Mouse (Mus musculus) ovary, postnatal 10 days (tissue): ENCODE data around the gene 4930595D18Rik.

ENCODE experiments used
- DNase-seq: peaks from one replicate; pipeline ENCODE4 v3.0.0; 2022; ENCODE audit warnings: low spot score

4930595D18Rik gene

DNA sequence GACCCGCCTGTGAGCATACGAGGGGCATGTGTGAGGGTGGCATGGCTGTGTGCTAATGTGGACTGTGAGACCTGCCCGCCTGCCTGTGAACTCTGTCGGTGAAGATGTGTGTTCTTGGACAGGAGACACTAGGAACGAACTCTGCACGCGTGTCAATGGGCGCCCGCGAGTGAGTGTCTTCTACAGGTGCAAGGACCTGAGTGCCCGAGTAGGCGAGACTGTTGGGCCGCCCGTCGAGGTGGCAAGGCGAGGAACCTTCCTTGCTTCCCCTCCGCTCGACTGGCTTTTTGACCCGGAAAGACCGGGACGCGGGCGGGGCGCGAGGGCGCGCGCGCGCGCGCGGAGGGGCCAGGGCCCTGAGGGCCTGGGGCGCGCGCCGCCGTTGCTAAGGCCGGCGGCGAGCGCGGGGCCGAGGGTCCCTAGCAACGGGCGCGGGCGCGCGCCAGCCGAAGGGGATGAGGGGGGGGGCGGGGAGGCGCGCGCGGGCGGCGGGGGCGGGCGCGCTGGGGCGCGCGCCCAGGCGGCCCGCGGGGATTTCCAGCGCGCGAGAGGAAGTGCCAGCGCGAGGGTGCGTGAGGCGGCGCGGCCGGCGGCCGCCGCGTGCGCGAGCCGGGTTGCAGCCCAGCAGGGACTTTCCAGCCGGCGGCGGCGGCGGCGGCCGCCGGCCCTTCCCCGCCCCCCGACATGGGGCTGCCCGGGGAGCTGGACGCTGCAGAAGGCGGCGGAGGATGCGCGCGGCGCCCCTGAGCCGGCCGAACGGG is 18.3 kb downstream of the 4930595D18Rik start, which contains the start of gene Traf3:
Gene Traf3 (plus strand): TSS at position 540 of the 761 bp plus-strand sequence.
- peak; percentile 40 for DNase-seq

DNA sequence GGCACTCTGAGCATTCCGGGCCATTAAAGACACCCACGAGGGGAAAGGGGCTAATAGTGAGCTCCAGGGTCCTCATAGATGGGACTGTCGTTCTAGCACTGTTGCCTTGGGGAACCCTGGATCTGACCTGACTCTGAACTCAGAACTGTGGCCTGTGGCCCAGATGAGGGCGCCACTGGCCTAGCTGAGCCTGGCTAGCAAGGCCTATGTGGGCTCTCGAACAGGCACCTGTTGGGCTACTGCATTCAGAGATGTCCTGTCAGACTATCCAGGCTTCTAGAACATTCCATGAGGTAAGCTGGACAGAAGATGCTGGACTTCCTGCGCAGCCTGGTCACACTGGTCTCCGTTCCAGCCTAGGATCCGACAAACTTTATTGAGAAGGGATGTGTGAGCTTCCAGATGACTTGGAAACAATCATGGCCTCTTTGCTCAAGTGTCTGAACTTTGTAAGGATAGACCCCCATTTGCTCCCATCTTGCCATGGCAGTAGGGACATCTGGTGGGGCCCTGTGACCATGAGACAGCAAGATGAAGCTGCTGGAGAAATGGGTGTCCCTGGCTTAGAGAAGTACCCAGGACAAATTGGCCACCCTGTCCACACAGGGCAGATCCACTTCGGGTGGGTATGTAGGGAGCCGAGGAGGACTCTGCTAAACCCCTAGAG is 19.0 kb downstream of the 4930595D18Rik start:
- peak; percentile 7 for DNase-seq

DNA sequence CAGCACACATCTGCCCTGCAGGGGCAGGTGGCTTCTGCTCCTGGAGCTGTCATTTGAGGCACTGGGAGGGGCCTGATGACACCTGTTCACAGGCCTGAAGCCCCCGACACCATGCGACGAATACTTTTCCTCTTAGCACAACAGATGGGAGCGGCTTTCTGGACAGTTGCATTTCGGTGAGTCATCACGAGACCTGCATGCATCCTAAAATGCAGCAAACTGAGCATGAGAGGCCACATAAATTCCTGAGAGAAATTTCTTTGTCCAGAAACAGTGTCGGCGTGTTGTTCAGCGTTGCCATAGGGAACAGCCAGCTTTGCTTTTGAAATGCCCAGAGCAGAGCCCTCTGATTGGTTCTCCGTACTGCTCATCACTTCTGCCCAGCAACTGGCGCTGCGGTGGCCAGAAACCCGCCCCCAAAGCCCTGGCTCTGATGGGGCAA is 20.0 kb downstream of the 4930595D18Rik start:
- peak; percentile 61 for DNase-seq

DNA sequence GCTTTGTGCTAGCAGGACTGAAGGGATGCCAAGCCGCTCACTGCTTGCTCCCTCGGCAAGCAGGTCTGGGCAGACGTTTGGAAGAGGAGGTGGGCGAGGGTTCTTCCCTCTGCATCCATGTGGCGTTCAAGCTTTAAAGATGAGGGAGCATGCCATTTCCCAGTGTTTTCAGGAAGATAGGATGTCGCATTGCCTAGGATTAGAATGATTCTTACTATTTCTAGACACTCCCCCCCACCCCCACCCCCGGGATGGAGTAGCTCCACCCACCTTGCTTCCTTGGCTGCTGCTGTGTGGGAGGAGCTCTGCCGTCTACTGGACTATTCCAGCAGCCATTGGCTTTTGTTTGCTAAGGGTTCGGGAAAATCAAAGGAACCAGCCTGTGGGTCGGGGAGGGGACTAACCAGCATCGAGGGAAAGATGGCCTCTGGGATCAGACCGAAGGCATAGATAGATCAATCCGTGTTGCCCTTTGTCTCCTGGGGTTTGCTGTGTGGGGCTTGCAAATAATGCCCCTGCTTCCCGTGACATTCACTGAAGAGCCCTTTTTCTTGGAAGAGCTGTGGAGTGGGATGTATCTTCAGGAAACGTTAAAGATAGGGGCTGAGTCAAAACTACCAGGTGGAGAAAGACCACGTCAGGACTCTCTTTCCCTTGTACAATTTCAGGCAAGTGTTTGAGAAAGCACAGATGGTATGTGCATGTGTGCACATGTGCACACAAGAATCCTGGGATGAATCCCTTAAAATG is 21.8 kb downstream of the 4930595D18Rik start:
- peak; percentile 13 for DNase-seq

DNA sequence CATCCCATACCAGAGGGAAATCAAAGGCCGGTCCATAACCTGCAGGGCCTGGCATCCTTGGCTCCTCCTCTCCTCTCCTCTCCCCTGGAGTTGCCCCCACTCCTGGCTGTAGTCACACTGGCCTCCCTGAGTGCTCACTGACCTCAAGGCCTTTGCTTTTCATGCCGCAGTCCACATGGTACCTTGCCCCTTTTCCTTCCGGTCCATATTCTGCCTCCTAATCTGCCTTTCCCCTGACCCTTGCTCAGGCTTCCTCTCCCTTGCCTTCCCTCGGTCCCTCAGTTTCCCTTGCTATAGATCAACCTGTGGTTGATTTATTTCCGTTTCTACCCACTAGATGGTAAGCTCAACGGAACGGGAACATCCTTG is 22.4 kb downstream of the 4930595D18Rik start:
- DNase-seq, result no peak

DNA sequence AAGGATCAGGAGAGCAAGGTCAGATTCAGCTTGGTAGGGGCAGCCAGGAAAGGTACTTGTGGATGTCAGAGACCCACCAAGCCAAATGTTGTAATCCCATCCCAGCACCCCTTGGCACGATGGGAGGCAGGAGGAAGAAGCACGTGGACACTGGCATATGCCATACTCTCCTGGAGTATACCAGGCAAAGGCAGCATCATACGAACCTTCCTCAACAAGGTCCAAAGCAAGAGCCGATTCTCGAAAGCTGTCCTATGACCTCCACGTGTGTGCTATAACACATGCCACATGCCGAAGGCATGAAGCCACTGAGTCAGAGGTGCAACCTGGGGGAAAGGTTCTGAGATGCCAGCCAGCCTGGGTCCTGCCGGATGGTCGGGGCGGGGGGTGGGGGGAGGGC is 23.4 kb downstream of the 4930595D18Rik start:
- DNase-seq, result no peak

DNA sequence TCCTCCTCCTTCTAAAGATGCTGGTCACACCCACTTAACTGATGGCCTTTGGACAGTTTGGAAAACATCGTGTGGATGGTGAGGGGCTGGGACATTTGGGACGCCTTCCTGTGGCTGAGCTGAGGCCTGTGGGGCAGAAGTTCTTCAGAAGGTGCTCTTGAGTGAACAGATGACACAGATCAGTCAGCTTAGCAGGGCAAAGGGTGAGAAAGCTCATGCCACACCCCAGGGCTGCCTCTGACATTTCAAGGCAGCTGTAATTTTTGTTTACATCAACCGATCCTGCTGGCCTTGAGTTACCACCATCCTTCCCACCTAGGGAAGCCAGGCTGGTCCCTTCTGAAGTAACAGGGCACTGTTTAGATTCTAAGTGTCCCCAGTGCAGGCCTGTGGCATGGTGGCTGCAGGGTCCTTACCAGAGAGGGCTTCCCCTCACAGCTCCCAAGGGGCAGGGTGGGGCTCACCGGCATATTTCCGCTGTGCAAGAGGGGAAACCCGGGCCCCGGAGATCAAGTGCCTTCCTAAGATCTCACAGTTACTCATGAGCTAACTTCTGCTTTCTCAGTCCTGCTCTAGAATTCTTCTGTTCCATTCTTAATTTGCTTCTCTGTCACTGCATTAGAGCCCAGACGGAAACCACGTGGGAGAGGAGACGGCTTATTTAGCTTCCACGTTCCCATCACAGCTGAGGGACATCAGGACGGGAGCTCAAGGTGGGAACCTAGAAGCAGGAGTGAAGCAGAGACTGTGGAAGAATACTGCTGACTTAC is 24.4 kb downstream of the 4930595D18Rik start:
- DNase-seq, result no peak

DNA sequence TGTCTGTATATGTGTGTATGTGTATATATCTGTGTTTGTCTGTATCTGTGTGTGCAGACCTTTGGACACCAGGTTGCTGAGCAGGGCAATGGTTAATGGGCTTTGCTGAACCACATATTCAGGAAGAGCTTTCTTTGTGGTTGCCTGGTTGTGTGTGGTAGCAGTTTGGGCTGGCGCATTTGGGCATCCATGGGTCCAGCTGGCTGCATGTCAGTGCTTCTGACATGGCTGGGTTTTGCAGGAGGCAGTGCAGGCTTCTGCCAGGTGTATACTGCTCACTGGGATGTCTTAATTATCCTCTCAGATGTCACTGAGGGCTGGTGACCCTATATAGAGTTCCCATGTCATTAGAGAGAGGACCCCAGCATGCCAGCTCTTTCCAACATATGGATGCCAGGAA is 28.5 kb downstream of the 4930595D18Rik start:
- no peak for DNase-seq

DNA sequence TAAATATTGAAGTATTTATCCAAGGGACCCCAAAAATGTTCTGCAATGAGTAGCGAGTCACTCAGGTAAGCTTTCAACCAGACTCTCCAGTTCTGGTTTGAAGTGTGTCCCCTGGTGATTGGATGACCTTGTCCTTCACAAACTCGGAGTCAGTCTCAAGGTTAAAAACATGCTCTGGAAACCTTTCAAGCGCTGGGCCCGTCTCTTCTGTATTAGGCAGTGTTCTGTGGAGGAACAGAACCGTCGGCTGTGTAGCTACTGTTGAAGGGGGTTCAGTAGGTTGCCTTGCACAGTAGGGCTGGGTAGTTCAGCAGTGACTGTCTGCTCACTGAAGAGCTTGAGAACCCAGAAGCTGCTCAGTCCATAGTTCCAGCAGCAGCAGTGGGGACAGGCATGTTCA is 29.6 kb downstream of the 4930595D18Rik start:
- DNase-seq, result no peak

DNA sequence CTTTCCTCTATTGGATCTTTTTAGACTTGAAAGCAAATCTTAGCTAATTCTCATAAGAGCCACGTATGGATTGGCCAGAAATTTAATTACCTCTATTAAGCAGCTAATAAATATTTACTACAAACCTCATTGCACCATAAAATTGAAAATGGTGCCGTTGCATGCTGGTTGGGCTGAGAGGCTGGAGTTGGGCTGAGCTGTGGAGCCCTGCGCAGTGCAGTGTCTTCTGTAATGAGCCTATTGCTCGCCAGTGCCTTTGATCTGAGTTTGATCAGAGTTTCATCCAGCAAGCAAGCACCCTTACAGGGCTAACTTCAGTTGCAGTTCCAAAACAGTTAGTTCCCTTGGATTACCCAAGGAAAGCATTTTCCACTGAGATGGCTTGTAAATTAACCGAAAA is 30.3 kb downstream of the 4930595D18Rik start:
- DNase-seq, result no peak

DNA sequence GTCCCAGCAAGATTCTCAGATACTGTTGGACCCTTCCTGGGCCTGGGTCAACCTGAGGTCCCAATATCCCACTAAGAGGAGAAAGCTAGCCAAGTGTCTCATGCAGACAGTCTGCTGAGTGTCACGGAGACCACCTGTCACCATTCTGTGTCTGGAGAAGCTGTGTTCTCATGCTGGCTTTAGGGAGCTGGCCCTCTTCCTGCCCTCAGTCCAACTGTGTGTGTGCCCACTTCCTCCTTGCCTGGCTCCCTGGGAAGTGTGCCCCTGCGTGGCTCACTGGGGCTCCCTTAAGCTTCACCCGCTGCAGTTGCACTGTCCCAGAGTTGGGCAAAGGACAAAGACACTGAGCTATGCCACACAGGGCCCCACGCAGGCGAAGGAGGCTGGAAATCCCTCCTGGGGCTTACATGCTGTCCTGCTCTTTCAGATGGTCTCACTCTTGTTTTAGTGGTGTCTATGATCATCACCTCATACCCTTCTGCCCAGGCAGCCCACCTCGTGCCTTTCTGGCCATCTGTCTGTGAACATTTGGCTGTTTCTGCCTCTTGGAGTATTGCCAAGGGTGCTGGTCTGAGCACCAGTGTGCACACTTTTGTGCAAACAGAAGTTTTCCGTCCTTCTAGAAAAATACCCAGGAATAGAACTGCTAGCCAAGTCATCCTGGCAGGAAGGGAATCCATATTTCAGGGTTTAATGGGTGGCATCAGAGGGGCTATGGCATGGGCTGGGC is 31.1 kb downstream of the 4930595D18Rik start:
- DNase-seq, result no peak

DNA sequence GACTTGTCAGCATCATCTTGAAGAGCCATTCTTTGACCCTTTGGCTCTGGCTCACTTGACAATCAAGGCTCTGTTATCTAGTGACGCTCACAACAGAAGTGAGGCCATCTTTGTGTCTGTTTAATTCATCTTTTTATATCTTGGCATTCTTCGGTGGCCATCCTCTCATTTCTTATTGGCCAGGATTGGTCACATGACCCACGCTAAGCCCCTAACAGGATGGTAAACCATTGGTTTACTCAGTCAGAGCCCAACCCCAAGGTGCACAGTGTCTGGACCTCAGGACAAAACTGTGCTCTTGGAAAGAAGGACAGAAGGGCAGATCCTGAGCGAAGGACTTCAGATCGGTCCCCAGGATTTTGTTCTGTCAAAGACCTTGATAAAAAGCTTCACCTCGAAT is 31.7 kb downstream of the 4930595D18Rik start:
- DNase-seq, result no peak

DNA sequence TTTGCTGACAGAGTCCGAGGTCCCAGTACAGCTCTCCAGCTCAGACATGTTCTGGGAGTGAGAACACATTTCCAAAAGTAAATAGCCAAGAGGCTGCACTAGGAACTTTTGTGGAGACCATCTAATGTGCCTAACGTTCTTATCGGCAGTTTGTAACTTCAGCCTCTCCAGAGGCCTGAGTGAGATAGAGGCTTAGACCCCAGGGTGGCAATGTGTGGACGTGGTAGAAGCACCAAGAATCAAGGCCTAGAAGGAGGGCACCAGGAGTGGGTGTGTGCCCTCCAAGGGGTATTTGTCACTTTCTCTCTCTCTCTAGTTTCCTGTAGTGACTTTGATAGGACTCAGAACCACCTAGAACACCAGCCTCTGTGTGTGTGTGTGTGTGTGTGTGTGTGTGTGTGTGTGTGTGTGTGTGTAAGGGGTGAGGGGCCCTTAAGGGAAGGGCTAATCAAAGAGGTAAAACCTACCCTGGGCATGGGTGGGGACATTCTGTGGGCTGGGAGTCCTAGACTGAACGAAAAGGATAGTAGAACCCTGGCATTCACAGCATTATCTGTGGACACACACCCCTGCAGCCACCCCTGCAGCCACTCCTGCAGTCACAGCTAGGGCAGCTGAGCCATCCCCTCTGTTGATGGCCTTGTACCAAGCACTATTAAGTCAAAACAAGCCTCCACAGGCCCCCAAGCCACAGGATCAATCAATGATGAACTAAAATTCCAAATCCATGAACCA is 32.7 kb downstream of the 4930595D18Rik start:
- DNase-seq, result no peak

DNA sequence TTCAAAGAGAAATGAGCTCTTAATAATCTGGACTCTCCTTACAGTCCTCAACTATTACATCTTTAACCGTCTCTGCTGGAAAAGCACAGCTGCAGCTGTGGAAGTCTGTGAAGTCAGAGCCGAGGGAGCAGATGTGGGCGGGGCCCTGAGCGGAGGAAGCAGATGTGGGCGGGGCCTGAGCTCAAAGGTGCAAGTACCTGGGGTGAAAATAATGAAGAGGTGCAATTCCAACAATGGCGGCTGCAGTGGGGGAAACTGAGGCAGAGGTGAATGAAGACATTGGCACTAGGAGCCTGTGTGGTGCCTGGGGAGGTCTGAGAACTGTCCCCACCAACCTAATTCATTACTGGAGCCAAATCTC is 34.1 kb downstream of the 4930595D18Rik start:
- DNase-seq, result no peak

DNA sequence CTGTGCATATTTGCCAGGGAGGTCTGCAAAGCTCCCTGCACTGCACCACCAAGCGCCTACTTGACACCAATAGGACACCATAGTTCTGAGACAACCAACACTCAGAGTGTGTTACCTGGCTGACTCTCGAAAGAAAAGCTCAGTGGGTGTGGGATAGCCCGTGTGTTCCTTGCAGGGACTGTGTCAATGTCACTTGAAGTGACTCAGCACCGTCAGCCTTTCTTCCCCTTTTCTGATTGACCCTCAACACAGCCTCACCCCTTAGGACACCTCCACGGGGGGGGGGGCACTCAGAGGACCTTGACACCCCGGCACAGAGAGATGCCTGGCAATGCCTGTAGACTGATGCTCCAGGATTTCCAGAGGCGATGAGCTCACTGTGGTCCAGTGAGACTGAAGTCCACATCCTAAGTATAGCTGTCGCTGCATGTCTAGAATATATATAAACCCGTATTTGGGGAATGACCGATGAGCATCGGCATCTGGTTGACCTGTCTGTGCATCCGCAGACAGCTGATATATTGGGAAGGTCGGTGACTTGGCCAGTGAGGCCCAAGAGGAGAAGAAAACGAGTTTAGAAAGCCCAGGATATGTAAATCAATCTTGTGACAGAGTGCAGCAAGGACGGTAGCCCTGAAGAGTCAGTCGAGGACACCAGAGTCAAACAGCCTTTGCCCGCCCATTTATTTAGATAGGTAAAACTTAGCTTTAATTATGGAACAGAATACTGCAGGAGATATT is 34.6 kb downstream of the 4930595D18Rik start:
- DNase-seq, result no peak

DNA sequence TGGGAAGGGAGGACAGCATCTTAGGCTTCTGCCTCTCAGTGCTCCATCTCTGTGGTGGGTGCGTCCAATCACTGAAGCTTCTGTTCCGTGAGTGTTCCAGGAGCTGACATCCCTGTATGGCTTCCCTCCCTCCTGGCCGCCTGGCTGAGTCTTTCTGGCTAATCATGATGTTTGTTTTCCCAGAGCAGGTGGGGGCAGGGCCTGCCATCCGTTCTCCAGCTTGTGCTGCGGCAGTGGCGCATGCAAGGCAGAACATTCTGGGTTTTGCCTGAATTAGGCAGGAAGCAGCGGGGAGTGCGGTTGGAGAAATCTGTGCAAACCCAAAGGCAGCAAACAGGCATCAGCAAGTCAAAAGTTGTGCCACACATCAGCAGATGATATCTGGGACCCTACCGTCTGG is 39.0 kb downstream of the 4930595D18Rik start:
- DNase-seq, result no peak

DNA sequence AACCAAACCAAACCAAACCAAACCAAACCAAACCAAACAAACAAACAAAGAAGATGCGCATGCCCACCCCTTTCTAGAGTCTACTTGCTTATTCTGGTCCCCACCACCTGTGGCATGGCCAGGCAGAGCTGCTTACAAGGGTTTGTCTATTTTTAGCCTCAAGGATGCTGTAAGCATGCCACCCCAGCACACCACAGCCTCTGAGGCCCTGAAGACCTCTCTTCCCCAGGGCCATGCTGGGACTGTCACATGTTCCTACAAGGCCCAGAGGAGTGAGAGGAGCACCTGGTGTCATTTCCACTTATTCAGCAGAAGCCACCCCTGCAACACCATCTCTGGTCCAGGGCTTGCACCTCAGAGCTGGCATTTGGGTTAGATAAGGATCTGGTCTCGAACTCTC is 39.7 kb downstream of the 4930595D18Rik start:
- DNase-seq, result no peak

DNA sequence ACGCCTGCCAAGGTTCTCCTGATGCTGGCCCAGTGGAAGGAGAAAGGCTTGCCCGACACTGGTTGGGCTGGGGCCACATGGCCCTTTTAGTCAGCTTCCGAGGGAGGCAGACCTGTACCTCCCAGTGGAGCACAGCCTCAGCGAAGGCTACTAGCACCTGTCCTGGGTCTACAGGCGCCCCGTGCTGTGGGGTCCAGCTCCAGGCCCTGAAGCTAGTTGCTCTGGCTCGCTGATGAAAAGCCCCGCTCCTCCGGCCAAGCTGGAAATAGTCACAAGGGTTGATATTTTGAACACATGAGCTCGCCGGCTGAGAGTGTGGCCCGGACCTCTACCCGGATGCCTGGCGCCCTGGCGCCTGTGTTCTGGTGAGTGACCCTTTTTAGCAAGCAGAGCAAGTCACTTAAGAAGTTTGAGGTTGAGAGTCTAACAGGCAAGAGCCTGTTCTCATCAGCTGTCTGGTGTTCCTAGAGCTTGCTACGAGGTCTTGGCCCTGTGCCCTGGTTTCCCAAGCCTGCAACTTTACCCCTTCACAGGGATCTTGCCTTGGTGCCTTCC is 40.7 kb downstream of the 4930595D18Rik start:
- DNase-seq, result no peak

DNA sequence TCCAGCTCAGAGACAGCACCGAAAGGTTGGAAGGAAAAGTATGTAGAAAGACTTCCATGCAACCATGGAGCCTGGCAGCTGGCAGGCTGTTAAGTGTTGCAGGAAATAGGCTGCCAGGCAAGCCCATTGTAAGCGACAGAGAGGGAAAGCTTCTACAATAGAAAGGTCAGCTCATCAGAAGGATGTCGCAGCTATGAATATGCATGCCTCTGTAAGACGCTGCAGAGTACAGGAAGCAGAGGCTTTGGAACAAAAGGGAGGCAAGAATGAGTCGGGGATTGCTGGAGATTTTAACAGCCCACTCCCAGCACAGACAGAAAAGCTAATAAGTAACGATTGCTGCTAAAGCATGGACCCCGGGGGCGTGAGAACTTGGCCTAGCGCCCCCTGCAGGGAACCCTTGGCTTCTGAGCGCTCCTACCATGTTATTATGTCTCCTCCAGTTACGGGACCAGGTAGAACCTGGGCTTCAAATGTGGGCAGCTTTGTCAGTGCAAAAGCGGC is 41.2 kb downstream of the 4930595D18Rik start:
- no peak for DNase-seq

DNA sequence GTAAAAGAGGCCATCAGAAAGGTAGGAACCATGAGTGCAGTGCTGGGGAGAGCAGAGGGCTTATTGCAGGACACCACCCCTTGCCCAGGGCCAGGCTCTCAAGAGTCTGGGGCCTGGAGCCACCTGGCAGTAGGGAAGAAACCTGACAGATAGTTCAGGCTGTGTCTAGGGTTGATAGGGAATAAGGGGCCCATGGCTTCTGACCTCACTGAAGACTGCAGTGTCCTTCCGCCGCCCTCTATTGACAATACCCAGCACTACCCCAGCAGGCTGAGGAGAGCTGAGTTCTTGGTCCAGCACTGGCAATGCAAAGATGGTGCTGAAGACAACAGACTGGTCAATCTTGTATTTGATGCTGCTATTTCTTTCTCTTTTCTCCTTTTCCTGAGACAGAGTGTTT is 47.2 kb downstream of the 4930595D18Rik start:
- DNase-seq, result no peak
